Mouse (Mus musculus): ENCODE data around the gene Ndufaf3.
A peak's percentile ranks its signal among the peaks of the same experiment; 100 is the strongest.

The Ndufaf3 gene

DNA sequence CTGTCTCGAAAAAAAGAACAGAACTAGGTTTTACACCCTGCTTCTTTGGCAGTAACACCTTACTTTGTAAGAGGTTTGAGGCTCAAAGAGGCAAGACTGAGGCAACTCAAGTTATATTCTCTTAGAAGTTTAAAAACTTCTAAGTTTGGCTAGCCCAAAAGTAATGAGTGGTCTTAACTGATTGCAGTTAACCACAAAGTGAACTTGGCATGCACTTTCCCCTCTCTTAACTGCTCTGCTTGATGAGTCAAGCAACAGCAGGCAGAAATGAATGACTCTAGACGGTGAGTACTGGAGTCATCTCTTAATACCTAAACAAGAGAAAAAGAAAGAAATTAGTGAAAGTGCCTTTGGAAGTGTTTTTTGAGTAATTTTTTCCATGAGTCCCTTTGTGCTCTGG is 45.6 kb downstream of the Ndufaf3 start:
- DNase-seq (ENCODE audit: low read depth, low spot score) = no peak

DNA sequence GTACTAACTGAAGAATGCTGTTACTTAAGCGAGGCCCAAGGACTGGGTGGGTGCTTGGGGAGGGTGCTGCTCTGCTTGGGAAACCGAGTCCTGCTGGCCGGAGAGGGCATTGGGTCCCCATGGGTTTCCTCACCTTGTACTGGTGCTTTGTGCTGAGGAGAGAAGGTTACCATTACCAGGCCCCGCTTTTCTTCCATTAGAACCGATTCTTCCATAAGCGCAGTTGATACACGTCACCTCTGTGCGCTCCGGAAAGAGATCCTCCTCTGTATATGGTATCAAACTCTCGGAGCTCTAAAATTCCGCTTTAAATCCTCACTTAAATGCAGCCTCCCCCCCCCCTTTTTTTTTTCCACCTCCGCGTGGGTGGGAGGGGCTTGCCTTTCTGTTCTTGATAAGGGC is 49.3 kb downstream of the Ndufaf3 start:
- no peak for DNase-seq (ENCODE audit: low read depth, low spot score)

DNA sequence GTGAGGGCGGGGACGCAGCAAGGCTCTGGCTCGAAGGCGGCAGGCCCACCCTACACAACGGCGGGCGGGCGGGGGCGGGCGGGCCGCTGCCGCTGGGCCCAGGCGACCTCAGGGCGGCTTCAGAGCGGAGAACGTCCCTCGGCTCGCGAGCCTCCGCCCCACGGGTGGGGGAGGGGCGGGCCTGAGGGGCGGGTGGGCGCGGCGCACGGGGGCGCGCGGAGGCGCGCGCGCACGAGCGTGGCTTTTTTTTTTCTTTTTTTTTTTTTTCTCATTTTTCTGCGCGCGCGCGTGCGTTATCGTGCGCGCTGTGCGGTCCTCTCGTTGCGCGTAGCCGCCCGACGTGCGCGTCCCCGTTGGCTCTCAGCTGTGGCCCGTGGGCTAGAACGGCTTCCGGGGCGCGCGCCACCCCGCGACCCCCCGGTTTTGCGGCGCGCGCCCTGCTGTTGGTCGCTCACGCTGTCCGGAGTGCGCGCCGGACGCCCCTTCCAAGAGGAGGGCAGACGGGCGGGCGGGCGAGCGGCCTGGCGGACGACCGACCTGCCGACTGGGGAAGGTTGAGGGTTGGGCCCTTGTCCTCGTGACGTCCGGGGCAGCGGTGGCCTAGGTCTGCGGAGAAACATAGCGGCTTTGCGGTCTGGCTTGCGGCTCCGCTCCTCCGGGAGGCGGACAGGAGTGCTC is 49.8 kb downstream of the Ndufaf3 start:
- DNase-seq (ENCODE audit: low read depth, low spot score) = peak; percentile 72

- DNase-seq (ENCODE audit: low read depth, low spot score) = peak; percentile 95
Observed at GRCm38 (mm10) chr9:108516380-108517251, 50.6 kb downstream of the Ndufaf3 start, which contains the start of gene Qrich1. Gene Qrich1, plus strand, starts transcription at chr9:108516806.

All from c-Kit-negative CD71-positive TER-119-positive erythroid progenitor cells, embryonic 14.5 days (primary cell).